Mouse (Mus musculus) thymus, adult 2 months (tissue): ENCODE measurements around the gene Gm6685. TPM values are rescaled to one million over a fixed set of nuclear protein-coding genes. Genes with fewer than 3 reads are reported as not detected.

Source experiments
- DNase-seq: peaks from one replicate; pipeline ENCODE4 v3.0.0; 2021
- H3K27ac ChIP-seq: fragments of 200-500 bp; 2 replicates; pipeline ENCODE4 v1.5.1; 2012; ENCODE audit warnings: low read length, control low read depth; ENCODE audit not compliant: control insufficient read depth, insufficient read depth
- H3K27me3 ChIP-seq: fragments of 200-500 bp; 2 replicates; pipeline ENCODE4 v1.6.1; 2012; ENCODE audit warnings: mild to moderate bottlenecking, low read length, moderate library complexity, mixed read lengths; ENCODE audit not compliant: control insufficient read depth, insufficient read depth
- H3K36me3 ChIP-seq: fragments of 200-500 bp; 2 replicates; pipeline ENCODE4 v1.6.1; 2012; ENCODE audit warnings: mild to moderate bottlenecking, low read length, moderate library complexity; ENCODE audit not compliant: control insufficient read depth, insufficient read depth
- H3K4me1 ChIP-seq: fragments of 200-500 bp; replicated peaks from 2 replicates; pipeline ENCODE4 v1.6.1; 2012; ENCODE audit warnings: low read length; ENCODE audit not compliant: control insufficient read depth, insufficient read depth
- H3K4me3 ChIP-seq: fragments of 200-500 bp; 2 replicates; pipeline ENCODE4 v1.5.1; 2012; ENCODE audit warnings: mild to moderate bottlenecking, low read length, control low read depth, moderate library complexity; ENCODE audit not compliant: control insufficient read depth, insufficient read depth
- CTCF ChIP-seq: fragments of 200-500 bp; IDR thresholded peaks from 2 replicates; pipeline ENCODE4 v1.5.1; 2012; ENCODE audit warnings: mild to moderate bottlenecking, control low read depth, low read length, moderate library complexity, borderline replicate concordance; ENCODE audit not compliant: control insufficient read depth, poor library complexity, insufficient read depth; ENCODE audit errors: extremely low read depth
- POLR2A ChIP-seq: fragments of 200-500 bp; IDR thresholded peaks from 2 replicates; pipeline ENCODE4 v1.6.1; 2012; ENCODE audit warnings: mild to moderate bottlenecking, low read length, control low read depth, moderate library complexity; ENCODE audit not compliant: control insufficient read depth, poor library complexity, insufficient read depth; ENCODE audit errors: extremely low read depth
- WGBS: fragments of 180-500 bp; shearing (Covaris S2); methylation state at CpG from one replicate; pipeline ENCODE4 v1.1.7; 2018; 5-methylcytosine and 5-hydroxymethylcytosine counted together
- polyA plus RNA-seq: library from polyadenylated mRNA; depleted of rRNA; stranded (reverse); fragments of >200 nt; gene quantifications from 2 replicates; pipeline ENCODE4 v1.2.3, GENCODE M21; 2012; rRNA removed

Gene Gm6685
- polyA plus RNA-seq, 1 experiment, result 1.6 TPM

DNA sequence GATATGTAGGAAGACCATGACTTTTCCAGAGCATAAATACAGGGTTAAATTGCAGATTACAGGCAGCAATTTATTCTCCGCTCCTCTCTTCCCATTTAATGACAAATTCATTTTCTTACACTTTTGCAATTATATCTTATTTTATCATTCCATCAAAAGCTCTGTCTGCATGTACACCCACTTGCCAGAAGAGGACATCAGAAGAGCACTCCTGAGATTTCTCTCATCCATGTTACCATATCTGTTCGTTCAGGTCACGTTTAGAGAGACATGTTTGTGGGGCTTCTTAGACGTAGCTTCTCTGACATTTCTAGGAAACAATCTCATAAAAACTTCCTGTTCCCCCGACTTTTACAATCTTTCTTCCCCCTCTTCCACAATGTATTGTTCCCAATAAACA is 2.2 kb upstream of the Gm6685 start:
- no peak for DNase-seq
- H3K27ac ChIP-seq, result no peak overlapping the region
- no peaks in the 10 kb centered on the region for H3K4me1 ChIP-seq
- no peaks in the 10 kb centered on the region for H3K27me3 ChIP-seq
- TF ChIP-seq POLR2A (no peak), CTCF (no peak)
- WGBS, result 51% methylated on average over 5 of the region's 5 CpGs
- no peaks in the 10 kb centered on the region for H3K36me3 ChIP-seq
- H3K4me3 ChIP-seq, result no peak overlapping the region

DNA sequence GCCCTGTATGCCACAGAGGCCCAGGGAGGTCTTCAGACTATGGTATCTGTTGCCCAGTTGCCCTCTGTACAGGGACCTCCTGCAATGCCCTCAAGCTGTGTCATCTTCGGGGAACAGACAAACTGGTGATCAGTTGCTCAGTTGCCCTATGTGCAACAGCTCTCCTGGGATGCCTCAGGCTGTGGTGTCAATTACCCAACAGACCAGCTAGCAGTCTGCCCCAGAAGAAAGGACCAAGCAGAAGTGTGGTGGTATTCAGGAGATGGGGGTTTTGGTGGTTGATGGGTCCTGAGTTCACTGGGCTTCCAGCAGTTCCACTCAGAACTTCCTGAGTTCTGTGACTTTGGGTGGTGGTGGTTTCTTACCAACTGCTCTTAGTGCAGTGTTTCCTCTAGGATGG is 11.8 kb downstream of the Gm6685 start:
- H3K27ac ChIP-seq, result no peak overlapping the region
- no peaks in the 10 kb centered on the region for H3K4me1 ChIP-seq
- WGBS, result 77% methylated on average over 1 of the region's 1 CpGs

DNA sequence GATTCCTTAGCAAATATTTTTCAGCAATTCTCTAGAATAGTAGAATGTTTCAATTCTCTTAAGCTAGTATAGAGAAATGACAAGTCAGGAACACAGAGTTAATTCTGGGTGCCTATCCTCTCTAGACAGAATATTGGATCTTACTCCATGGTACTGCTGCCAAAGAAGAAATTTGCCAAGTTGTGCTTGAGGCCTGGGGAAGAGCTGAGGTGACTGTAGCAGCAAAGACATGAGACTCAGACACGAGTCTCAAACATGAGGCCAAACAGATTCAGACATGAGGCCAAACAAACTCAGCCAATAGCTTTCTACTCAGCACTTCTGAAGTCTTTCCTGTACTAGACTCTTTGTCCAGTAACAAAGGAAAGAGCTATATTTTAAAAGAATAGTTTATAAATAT is 26.3 kb downstream of the Gm6685 start:
- DNase-seq, result no peak
- Histone ChIP-seq H3K27ac (no peak overlapping the region), H3K36me3 (no peaks in the 10 kb centered on the region), H3K27me3 (no peaks in the 10 kb centered on the region), H3K4me3 (no peak overlapping the region), H3K4me1 (no peaks in the 10 kb centered on the region)
- WGBS, result 74% methylated on average over 1 of the region's 1 CpGs
- TF ChIP-seq POLR2A (no peak), CTCF (no peak)

More for the DNA sequence above, 11.8 kb downstream of the Gm6685 start:
- Histone ChIP-seq H3K4me3 (no peak overlapping the region), H3K36me3 (no peaks in the 10 kb centered on the region), H3K27me3 (no peaks in the 10 kb centered on the region)
- no peak for DNase-seq
- no peak for TF ChIP-seq POLR2A
- no peak for TF ChIP-seq CTCF

DNA sequence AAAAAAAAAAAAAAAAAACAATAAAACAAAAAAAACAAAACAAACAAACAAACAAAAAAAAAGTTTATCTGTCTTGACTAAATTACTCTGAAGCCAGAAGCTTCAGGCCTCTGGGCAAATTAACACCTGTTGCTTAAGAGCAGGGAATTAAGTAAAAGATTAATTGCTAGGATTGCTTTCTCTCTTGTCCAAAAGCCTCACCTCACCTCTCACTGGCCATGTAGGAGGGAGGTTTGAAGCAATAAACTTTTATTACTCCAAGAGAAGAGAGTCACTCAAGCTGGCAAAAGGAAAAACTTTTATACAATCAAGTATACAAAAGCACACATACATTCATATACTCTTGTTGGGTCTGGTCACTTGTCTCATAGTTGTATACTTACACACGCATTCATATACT is 31.9 kb downstream of the Gm6685 start:
- H3K4me3 ChIP-seq, result no peak overlapping the region
- H3K27ac ChIP-seq, result no peak overlapping the region
- DNase-seq, result no peak
- H3K4me1 ChIP-seq, result no peaks in the 10 kb centered on the region
- WGBS, result 100% methylated on average over 1 of the region's 1 CpGs
- no peak for TF ChIP-seq POLR2A
- no peak for TF ChIP-seq CTCF
- H3K27me3 ChIP-seq, result no peaks in the 10 kb centered on the region
- no peaks in the 10 kb centered on the region for H3K36me3 ChIP-seq

DNA sequence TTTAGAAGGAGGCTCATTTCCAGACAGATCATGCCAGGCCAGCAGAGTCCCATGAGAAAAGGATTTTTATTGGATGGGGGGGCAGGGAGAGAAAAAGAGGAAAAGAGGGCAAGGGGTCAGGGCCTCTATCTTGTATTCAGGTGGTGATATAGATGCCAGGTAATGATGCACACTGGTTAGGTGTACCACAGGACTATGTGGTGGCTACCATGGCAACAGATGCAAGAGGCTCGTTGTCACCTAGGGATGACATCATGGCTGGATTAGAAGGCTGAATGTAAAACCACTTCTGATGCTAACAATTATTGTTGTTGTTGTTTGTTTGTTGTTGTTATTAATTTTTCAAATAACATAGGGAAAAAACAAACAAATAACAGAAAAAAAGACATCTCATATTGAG is 49.2 kb downstream of the Gm6685 start:
- no peaks in the 10 kb centered on the region for H3K36me3 ChIP-seq
- no peak overlapping the region for H3K4me3 ChIP-seq
- H3K27ac ChIP-seq, result no peak overlapping the region
- H3K27me3 ChIP-seq, result no peaks in the 10 kb centered on the region
- TF ChIP-seq POLR2A, result no peak
- TF ChIP-seq CTCF, result no peak
- 86% methylated on average over 1 of the region's 1 CpGs for WGBS
- DNase-seq, result no peak
- H3K4me1 ChIP-seq, result no peaks in the 10 kb centered on the region

Other genes with a start within 250 kb of the Gm6685 start
- gene Ccdc85a, start 244.5 kb upstream of the Gm6685 start, polyA plus RNA-seq, result 0.43 and 0.58 TPM in 2 replicates